Mouse (Mus musculus): ENCODE measurements at regions not wholly inside any gene's neighbourhood (a gene's known extent, or its start where the extent isn't known, plus 50 kb on each side); places are given as distances from the start of the nearest gene placed in this dataset.
"Not testable (repeated sequence)": the region's sequence is repeated elsewhere in the genome, so short reads cannot be mapped to it uniquely, and the experiment has no call there.

DNA sequence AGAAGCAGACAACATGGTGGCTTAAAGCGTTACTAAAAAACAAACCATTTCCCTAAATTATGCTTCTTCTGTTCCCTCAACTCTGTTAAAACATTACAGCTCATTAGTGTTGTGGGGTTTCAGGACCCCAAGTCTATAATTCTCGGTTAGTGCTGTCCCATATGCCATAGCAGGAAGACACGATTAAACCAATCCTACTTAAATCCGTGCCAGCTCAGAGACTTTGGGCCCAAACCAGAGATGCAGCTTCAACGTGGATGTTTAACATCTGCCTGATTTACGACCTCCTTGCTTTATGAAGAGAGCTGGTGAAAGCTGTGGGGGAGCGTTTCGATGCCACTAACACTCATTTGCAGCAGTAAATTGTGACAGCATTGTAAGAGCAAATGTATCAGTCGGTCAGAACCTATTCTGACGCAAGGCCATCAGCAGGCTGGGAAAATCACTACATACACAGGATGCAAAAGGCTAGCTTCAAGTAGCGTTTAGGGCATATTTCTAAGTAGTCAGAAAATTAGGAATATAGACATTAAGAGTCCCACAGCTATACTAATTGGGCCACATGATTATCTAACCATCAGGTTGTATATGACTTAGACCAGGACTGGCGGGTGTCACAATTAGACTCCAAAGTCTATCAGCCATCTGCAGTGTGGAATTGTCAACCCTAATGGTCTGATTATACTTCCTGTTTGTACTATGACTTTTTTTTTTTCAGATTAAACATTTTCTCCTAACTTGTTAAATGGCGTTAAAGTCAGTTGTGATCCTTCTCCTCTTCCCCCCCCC lies 333.1 kb upstream of the Gm6657 start:
- no peak overlapping the region for H3K27ac ChIP-seq (ENCODE audit: low read depth, low read length)
- no peaks in the 10 kb centered on the region for H3K9me3 ChIP-seq (ENCODE audit: control insufficient read depth, low read length)
- no peaks in the 10 kb centered on the region for H3K36me3 ChIP-seq (ENCODE audit: control insufficient read depth, insufficient read depth, low read length)
- no peak overlapping the region for H3K4me2 ChIP-seq (ENCODE audit: low read depth, low read length)
- no peak overlapping the region for H3K9ac ChIP-seq (replicated peaks; ENCODE audit: low read depth, low read length)
- H3K4me1 ChIP-seq (ENCODE audit: control insufficient read depth, insufficient read depth, low read length) = peaks cover 9% of the 10 kb centered on the region; the same call in 1 of the 2 replicates
- peak; percentile 69 for ATAC-seq (ENCODE audit: low read depth)
- 30% methylated on average over 13 of the region's 13 CpGs for WGBS
- H3K4me3 ChIP-seq (ENCODE audit: low read depth, low read length) = no peak overlapping the region
- H3K27me3 ChIP-seq (ENCODE audit: control insufficient read depth, insufficient read depth, low read length) = no peaks in the 10 kb centered on the region

DNA sequence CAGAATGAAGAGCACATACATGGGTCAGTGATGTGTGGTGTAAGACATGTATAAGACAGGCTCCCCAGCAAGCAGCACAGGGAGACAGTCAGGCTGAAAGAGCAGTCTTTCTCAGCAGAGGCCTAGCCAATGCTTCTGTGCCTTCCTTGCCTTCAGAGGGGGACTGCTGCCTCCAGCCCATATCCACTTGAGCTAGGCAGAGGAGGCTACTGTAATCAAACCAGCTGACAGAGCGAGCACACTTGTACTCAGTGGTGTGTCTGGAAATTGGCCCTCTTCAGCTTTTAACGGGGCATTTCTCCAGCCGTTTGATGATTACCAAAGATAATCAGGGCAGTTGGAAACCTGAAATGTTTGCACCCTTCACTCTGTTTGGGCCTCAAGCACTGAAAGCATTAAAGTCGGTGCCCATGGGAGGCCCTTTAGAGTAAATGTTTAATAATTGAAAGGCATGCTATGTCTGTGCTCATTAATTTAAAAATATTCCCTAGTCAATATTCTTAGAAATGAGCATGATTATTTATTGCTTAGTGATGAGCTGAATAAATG lies 326.0 kb upstream of the Gm6657 start:
- no peak overlapping the region for H3K4me3 ChIP-seq (ENCODE audit: low read depth, low read length)
- no peaks in the 10 kb centered on the region for H3K27me3 ChIP-seq (ENCODE audit: control insufficient read depth, insufficient read depth, low read length)
- no peak for ATAC-seq (ENCODE audit: low read depth)
- WGBS = 46% methylated on average over 4 of the region's 4 CpGs
- no peaks in the 10 kb centered on the region for H3K9me3 ChIP-seq (ENCODE audit: control insufficient read depth, low read length)
- no peak overlapping the region for H3K9ac ChIP-seq (replicated peaks; ENCODE audit: low read depth, low read length)
- no peak overlapping the region for H3K27ac ChIP-seq (ENCODE audit: low read depth, low read length)
- no peaks in the 10 kb centered on the region for H3K4me1 ChIP-seq (ENCODE audit: control insufficient read depth, insufficient read depth, low read length)
- H3K36me3 ChIP-seq (ENCODE audit: control insufficient read depth, insufficient read depth, low read length) = no peaks in the 10 kb centered on the region
- H3K4me2 ChIP-seq (ENCODE audit: low read depth, low read length) = no peak overlapping the region

DNA sequence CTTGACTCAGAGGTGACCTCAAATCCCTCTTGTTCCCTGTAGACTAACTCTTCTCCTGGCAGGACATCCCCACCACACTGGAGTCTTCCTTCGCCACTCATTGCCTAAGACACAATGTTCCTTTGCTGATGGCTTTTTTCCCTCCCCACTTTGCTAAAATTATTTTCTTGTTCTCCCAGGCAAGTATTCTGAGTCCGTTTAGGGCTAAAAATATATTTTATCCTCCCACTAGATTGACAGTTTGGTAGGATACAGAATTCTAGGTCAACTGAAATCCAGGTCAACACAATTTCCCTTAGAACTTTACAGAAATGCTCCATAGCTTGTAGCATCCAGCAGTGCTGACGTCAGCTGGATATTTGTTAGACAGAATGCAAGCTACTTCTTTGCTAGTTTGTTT lies 324.7 kb upstream of the Gm6657 start:
- no peak for ATAC-seq (ENCODE audit: low read depth)

DNA sequence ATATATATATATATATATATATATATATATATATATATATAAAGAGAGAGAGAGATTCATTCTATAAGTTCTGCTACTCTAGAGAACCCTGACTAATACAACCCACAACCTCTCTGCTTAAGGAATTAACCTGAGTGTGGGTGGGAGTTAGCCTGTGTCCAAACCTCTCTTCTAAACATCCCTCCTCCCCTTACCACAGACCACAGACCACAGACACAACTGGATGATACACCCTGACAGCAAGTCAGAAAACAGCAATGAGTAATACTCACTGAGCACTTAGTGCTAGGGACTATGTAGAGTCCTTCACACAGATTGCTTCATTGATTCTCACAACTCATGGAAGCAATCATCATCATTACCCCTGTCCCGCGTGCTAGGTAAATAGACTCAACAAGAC lies 306.7 kb upstream of the Gm6657 start:
- Histone ChIP-seq H3K9ac (replicated peaks; ENCODE audit: low read depth, low read length) (no peak overlapping the region), H3K36me3 (ENCODE audit: control insufficient read depth, insufficient read depth, low read length) (no peaks in the 10 kb centered on the region), H3K4me1 (ENCODE audit: control insufficient read depth, insufficient read depth, low read length) (no peaks in the 10 kb centered on the region), H3K9me3 (ENCODE audit: control insufficient read depth, low read length) (no peaks in the 10 kb centered on the region), H3K4me2 (ENCODE audit: low read depth, low read length) (no peak overlapping the region), H3K27me3 (ENCODE audit: control insufficient read depth, insufficient read depth, low read length) (no peaks in the 10 kb centered on the region), H3K27ac (ENCODE audit: low read depth, low read length) (no peak overlapping the region), H3K4me3 (ENCODE audit: low read depth, low read length) (no peak overlapping the region)
- WGBS = 73% methylated on average over 2 of the region's 2 CpGs
- ATAC-seq (ENCODE audit: low read depth) = no peak

More for the DNA sequence above, 324.7 kb upstream of the Gm6657 start:
- Histone ChIP-seq H3K9me3 (ENCODE audit: control insufficient read depth, low read length) (no peaks in the 10 kb centered on the region), H3K27me3 (ENCODE audit: control insufficient read depth, insufficient read depth, low read length) (no peaks in the 10 kb centered on the region), H3K4me1 (ENCODE audit: control insufficient read depth, insufficient read depth, low read length) (no peaks in the 10 kb centered on the region), H3K27ac (ENCODE audit: low read depth, low read length) (no peak overlapping the region), H3K9ac (replicated peaks; ENCODE audit: low read depth, low read length) (no peak overlapping the region), H3K4me2 (ENCODE audit: low read depth, low read length) (no peak overlapping the region), H3K36me3 (ENCODE audit: control insufficient read depth, insufficient read depth, low read length) (no peaks in the 10 kb centered on the region), H3K4me3 (ENCODE audit: low read depth, low read length) (no peak overlapping the region)
- WGBS = 95% methylated on average over 3 of the region's 3 CpGs

DNA sequence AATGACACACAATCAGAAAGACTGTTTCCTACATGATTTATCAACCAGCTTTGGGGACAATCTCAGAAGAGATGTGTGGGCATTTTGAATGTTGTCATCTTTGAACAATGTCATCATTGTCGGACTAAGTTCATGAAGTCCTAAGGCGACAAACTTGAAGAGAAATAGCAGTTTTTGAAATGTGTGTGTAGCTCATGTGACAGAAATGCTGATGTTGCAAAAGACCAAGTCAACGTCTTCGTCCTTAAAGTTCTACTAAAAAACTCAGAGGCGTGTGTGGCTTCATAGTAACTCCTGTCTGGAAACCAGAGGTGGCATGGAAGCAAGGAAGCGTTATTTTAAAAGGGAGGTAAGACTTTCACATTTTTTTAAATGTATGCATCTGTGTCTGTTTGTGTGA lies 302.6 kb upstream of the Gm6657 start:
- Histone ChIP-seq H3K4me1 (ENCODE audit: control insufficient read depth, insufficient read depth, low read length) (no peaks in the 10 kb centered on the region), H3K27ac (ENCODE audit: low read depth, low read length) (no peak overlapping the region), H3K36me3 (ENCODE audit: control insufficient read depth, insufficient read depth, low read length) (no peaks in the 10 kb centered on the region), H3K9ac (replicated peaks; ENCODE audit: low read depth, low read length) (no peak overlapping the region), H3K9me3 (ENCODE audit: control insufficient read depth, low read length) (no peaks in the 10 kb centered on the region), H3K4me3 (ENCODE audit: low read depth, low read length) (no peak overlapping the region), H3K27me3 (ENCODE audit: control insufficient read depth, insufficient read depth, low read length) (no peaks in the 10 kb centered on the region), H3K4me2 (ENCODE audit: low read depth, low read length) (no peak overlapping the region)
- 93% methylated on average over 6 of the region's 6 CpGs for WGBS
- no peak for ATAC-seq (ENCODE audit: low read depth)

DNA sequence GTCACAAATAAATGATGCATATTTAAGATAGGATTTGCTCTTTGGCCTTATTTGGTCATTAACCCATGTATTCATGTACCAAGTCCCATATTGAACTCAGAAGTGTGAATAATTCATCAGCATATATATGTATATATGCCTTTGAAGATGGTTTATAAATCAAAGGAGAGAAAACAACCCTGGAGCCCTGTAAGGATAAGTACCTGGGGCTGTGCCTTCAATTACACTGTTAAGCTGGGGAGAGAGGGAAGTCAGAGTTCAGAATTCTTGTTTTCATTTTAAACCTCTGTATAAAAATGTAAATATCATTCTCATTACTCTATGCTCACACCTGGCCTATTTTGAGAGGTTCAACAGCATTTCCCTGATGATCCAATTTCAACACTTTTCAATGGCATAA lies 299.8 kb upstream of the Gm6657 start:
- Histone ChIP-seq H3K9ac (replicated peaks; ENCODE audit: low read depth, low read length) (no peak overlapping the region), H3K9me3 (ENCODE audit: control insufficient read depth, low read length) (no peaks in the 10 kb centered on the region), H3K27ac (ENCODE audit: low read depth, low read length) (no peak overlapping the region), H3K4me2 (ENCODE audit: low read depth, low read length) (no peak overlapping the region), H3K27me3 (ENCODE audit: control insufficient read depth, insufficient read depth, low read length) (no peaks in the 10 kb centered on the region), H3K36me3 (ENCODE audit: control insufficient read depth, insufficient read depth, low read length) (no peaks in the 10 kb centered on the region), H3K4me1 (ENCODE audit: control insufficient read depth, insufficient read depth, low read length) (no peaks in the 10 kb centered on the region), H3K4me3 (ENCODE audit: low read depth, low read length) (no peak overlapping the region)
- ATAC-seq (ENCODE audit: low read depth) = no peak

DNA sequence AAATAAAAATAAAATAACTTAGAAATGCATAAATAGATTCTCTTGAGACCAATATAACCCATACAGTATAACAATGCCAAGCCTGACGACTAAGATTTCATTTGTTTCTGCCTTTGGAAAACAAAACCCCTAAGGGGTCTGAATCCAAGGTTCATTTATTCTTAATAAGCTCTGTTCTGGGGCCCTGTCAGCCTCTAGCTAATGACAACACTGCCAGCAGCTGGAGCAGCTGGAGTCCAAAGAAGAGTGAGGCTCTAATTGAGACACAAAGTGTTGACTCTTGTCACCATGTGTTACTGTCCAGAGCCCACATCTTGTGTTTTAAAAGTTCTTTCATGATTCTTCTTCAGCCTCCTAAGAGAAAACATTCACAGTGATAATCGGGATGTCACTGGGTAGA lies 298.5 kb upstream of the Gm6657 start:
- H3K27ac ChIP-seq (ENCODE audit: low read depth, low read length) = no peak overlapping the region
- H3K36me3 ChIP-seq (ENCODE audit: control insufficient read depth, insufficient read depth, low read length) = no peaks in the 10 kb centered on the region
- H3K4me3 ChIP-seq (ENCODE audit: low read depth, low read length) = no peak overlapping the region
- no peak overlapping the region for H3K4me2 ChIP-seq (ENCODE audit: low read depth, low read length)
- H3K9ac ChIP-seq (replicated peaks; ENCODE audit: low read depth, low read length) = no peak overlapping the region
- H3K27me3 ChIP-seq (ENCODE audit: control insufficient read depth, insufficient read depth, low read length) = no peaks in the 10 kb centered on the region
- no peaks in the 10 kb centered on the region for H3K4me1 ChIP-seq (ENCODE audit: control insufficient read depth, insufficient read depth, low read length)
- no peaks in the 10 kb centered on the region for H3K9me3 ChIP-seq (ENCODE audit: control insufficient read depth, low read length)
- no peak for ATAC-seq (ENCODE audit: low read depth)
- 50% methylated on average over 2 of the region's 2 CpGs for WGBS

DNA sequence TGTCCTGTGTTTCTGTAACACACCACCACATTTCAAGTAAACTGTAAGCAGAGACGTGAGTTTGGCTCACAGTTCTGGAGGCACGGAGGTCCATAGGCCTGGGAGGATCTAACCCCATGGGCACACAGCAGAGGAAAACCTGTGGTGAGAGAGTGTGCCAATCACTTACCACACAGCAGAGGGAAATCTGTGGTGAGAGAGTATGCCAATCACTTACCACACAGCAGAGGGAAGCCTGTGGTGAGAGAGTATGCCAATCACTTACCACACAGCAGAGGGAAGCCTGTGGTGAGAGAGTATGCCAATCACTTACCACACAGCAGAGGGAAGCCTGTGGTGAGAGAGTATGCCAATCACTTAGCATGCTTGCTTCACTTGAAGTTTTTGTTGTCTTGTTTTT lies 295.1 kb upstream of the Gm6657 start:
- H3K4me2 ChIP-seq (ENCODE audit: low read depth, low read length); ATAC-seq (ENCODE audit: low read depth); H3K9me3 ChIP-seq (ENCODE audit: control insufficient read depth, low read length); H3K27me3 ChIP-seq (ENCODE audit: control insufficient read depth, insufficient read depth, low read length); H3K27ac ChIP-seq (ENCODE audit: low read depth, low read length); H3K4me3 ChIP-seq (ENCODE audit: low read depth, low read length); H3K9ac ChIP-seq (replicated peaks; ENCODE audit: low read depth, low read length); H3K4me1 ChIP-seq (ENCODE audit: control insufficient read depth, insufficient read depth, low read length); H3K36me3 ChIP-seq (ENCODE audit: control insufficient read depth, insufficient read depth, low read length): not testable (repeated sequence)
- 85% methylated on average over 2 of the region's 2 CpGs for WGBS

DNA sequence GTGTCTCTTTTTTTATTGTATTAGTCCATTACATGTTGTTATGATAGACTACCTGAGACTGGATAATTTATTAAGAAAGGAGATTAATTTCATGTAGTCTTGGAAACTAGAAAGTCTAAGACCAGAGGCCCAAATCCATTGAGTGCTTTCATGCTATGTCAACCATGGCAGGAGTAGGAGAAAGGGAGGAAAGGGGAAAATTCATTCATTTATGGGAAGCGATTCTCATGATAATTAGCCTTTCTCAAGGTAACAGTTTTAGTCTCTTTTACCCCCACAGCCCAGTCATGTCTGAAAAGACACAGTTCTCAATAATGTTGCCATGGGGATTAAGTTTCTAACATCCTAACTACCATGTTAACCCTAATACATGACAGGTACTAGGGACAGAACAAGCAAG lies 292.8 kb upstream of the Gm6657 start:
- Histone ChIP-seq H3K9ac (replicated peaks; ENCODE audit: low read depth, low read length) (no peak overlapping the region), H3K9me3 (ENCODE audit: control insufficient read depth, low read length) (no peaks in the 10 kb centered on the region), H3K4me3 (ENCODE audit: low read depth, low read length) (no peak overlapping the region), H3K27ac (ENCODE audit: low read depth, low read length) (no peak overlapping the region), H3K36me3 (ENCODE audit: control insufficient read depth, insufficient read depth, low read length) (no peaks in the 10 kb centered on the region), H3K4me1 (ENCODE audit: control insufficient read depth, insufficient read depth, low read length) (no peaks in the 10 kb centered on the region), H3K4me2 (ENCODE audit: low read depth, low read length) (no peak overlapping the region), H3K27me3 (ENCODE audit: control insufficient read depth, insufficient read depth, low read length) (no peaks in the 10 kb centered on the region)
- WGBS = 31% methylated on average over 1 of the region's 1 CpGs
- ATAC-seq (ENCODE audit: low read depth) = no peak

All from neural tube, embryonic 14.5 days (tissue).